Mouse (Mus musculus): ENCODE measurements at regions not wholly inside any gene's neighbourhood (a gene's known extent, or its start where the extent isn't known, plus 50 kb on each side); places are given as distances from the start of the nearest gene placed in this dataset.

DNA sequence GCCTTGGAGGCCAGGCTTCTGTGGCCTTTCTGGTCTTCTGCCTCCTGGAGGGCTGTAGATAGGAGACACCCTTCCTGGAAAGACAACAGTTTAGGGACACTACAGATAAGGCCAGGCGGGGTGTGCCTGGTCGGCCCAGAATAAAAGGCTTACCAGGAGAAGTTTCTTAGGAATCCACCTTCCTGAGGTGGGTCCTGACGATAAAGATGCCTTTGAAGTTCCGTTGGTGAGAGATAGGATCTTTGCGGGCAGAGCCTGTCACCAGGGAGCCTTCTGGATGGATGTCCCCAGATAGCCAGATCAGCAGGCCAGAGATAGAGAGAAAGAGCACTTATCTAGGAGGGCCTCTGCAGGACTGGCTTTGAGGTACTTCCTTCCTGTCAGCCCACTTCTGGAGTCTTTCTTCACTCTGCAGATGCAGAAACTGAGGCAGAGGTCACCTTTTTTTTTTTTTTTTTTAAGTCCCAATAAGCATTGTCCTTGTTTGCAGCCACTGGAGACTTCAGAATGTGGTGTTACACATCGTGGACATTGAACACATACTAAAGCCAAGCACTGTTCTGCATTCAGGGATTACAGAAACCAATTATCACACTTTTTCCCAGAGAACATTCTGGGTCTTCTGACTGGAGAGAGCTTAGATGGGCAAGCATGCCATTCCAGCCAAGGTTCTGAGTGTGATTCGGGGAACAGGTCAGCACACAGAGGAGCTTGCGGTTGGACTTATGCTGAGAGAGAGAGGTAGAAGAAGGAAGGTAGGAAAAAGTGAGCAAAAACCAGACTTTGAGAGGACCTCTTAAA lies 1236.3 kb upstream of the A1bg start:
- TF ChIP-seq CTCF (IDR thresholded peaks at IDR 0.05) (no peak), POLR2A (IDR thresholded peaks at IDR 0.05; ENCODE audit: insufficient read depth, low read depth, low read length) (no peak), EP300 (IDR thresholded peaks at IDR 0.05; ENCODE audit: insufficient read depth, low read depth, low read length) (no peak)

All from heart, adult 2 months (tissue).